Mouse (Mus musculus): ENCODE results near the gene Pde12.
"Not testable (repeated sequence)": the region's sequence is repeated elsewhere in the genome, so short reads cannot be mapped to it uniquely, and the experiment has no call there.

The Pde12 gene

DNA sequence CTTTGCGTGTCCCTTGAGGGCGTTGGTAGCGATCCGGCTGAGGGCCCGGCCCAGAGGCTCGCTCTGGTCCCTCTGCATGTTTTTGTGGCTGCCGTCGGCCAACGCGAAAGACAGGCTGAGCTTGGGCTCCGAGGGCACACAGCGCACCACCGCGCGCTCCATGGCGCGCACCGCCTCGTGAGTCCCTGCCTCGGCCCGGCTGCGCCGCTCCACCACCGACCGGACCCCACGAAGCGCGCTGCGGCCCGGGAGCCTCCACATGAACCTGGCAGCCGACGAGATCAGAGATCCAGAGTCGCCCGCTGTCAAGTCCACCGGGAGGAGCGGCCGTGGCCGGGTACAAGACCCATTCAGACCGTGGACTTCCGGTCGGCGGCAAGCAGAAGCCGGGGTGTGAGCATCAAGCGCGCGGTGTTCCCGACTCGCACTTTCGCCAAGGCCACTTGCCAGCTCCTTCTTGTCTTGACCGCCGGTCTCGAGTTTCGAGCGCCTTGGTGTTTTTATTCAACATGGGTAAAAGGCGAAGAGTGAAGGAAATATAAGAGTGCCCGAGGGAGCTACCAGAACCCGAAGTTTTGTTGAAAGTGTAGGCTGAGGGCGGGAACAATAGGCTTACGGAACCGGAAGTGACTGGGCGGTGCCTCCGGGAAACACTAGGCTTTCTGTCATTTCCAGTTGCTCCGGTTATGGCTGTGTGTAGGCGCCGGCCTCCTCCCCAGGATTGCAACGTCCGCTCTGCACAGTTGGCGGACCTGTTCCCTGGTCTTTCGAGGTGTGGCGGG lies at the start of gene Pde12:
Gene Pde12, minus strand, starts transcription at position 592 of the 782 bp plus-strand sequence.
- in situ Hi-C loops (cut with MboI, MseI): no loop called here

DNA sequence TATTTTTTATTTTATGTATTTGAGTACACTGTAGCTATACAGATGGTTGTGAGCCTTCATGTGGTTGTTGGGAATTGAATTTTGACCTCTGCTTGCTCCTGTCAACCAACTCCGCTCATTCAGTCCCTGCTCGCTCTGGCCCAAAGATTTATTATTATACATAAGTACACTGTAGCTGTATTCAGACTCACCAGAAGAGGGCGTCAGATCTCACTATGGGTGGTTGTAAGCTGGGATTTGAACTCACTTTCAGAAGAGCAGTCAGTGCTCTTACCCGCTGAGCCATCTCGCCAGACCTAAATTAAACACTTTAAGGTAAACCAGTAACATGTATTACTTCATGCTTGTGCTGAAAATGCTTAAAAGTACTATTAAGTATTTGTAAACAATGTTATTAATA lies 35.6 kb upstream of the Pde12 start:
- in situ Hi-C loops (cut with MboI, MseI): not testable (repeated sequence)

DNA sequence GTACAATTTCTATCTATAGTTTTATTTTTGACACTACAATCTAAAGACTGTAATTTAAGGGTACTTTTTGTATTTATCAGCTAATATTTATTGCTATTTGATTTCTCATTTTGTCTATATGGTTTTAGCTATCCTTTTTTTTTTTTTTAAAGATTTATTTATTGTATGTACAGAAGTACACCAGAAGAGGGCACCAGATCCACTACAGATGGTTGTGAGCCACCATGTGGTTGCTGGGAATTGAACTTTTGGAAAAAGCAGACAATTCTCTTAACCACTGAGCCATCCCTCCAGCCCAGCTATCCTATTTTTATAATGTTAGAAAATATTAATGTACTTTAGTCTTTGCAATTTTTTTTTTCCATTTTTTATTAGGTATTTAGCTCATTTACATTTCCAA lies 28.2 kb upstream of the Pde12 start:
- in situ Hi-C loops (cut with MboI, MseI): no loop called here

DNA sequence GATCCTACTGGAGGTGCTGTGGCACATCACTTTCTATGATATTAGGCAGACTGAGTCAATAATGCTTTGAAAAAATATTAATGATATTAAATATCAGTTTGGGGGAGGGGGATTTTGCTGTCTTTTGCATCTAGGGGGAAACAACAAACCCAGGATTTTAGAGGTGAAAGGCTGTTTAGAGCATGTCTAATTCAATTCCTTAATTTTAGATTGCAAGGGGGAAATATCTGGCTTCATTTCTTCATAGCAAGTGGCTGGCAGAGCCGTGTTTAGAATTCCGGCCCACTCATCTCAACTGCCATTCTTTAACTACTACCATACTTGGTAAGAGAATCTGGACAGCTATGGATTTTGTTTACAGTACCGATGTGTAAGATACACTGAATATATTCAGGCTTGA lies 23.3 kb upstream of the Pde12 start, which contains the start of gene Dnah12:
Gene Dnah12, plus strand, starts transcription at position 301 of the 400 bp plus-strand sequence.
- in situ Hi-C loops (cut with MboI, MseI): no loop called here

DNA sequence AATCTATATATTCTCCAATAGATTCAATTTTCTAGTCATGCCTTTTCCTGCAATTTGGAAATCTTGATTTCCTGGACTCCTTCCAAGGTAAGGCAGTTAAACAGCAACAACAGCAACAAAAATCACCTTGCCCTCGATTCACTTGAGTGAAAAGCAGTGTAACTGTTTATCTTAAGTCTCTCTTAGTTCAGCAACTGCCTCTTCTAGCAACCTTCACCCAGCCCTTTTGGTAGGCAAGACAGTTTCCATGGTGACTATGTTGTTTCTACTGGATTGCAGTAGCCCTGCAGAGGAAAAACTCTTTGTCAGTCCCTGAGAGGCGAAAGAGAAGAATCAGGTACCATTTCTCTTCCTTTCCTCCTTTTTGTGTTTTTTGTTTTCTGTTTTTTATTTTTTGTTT lies 21.7 kb upstream of the Pde12 start:
- in situ Hi-C loops (cut with MboI, MseI): no loop called here

DNA sequence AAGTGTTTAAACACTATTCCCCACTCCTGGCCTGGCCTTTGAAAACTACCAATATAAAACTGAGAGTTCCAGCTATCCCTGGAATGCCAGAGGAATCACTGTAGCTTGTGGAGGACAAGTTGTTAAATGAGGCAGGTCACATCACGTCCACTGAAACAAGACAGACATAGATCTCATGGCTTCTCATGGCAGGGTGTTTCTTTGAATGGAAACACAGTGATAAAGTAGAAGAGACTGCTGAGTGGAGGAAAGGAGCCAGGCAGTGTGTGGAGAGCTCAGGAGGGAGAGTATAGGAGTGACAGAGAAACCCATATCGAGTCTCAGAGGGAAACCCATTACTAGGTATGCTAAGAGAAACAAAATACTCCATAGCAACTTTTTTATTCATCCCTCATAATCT lies 21.0 kb upstream of the Pde12 start:
- in situ Hi-C loops (cut with MboI, MseI): no loop called here

DNA sequence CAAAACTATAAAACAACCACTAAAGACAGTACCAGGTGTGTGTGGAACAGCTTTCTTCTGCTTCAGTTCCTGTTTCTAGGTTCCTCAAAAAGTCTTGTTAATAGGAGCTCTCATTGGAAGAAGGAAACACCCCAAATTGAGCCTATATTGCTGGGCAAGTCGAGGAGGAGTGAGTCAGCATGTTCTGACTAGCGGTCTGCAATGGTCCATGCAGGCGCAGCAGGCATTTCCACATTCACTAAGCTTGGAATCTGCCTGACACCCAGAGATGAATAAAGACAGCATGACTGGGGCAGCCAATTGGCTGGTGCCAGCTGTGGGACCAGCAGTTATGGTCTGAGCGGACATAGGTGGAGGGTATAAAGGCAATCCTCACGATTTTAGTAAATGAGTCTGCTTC lies 6.1 kb upstream of the Pde12 start:
- in situ Hi-C loops (cut with MboI, MseI): loop anchor here (5.0 kb wide), 1 partner anchor 52 kb away; no protein-coding TSS in a partner anchor

DNA sequence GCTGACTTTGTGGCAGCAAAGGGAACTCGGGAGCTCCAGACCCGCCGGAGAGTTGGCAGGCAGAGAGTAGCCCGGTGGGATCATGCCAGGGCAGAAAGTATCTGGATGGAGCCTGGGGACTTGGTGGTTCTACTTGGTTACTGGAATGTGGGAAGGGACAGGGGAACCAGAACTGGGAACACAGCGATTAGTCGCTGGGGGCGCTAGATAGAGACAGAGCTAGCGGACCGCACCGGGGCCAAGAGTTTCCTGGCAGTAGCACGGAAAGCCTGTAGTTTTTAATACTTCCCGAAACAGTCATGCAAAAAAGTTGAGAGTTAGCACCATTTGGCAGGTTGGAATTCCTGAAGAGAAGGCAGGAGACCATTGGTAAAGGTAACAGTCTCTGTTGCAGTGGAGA lies 5.7 kb upstream of the Pde12 start:
- in situ Hi-C loops (cut with MboI, MseI): loop anchor here (5.0 kb wide), 1 partner anchor 52 kb away; no protein-coding TSS in a partner anchor

DNA sequence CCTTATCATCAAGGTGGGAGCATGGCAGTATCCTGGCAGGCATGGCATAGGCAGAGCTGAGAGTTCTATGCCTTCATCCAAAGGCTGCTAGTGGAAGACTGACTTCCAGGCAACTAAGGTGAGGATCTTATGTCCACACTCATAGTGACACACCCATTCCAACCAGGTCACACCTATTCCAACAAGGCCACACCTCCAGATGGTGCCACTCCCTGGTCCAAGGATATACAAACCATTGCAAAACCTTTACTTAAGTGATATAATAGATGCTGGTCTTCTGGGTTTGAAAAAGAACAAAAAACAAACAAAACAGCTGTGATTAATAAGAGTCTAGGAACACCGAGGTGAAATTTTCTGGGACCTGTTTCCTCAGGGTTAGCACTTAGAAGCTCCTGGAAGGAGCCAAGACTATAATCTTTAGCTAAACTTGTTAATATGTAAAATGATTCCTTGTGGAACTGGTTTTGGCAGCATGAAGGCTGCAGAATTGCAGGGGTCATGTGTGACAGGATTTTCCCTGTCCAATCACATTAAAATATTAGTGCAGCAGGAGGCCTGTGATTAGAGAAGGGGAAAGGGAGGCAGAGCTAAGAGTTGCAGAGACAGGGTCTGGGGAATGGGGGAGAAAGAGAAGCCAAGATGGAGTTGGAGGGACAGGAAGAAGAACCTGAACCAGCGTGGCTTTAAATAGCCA lies 4.9 kb upstream of the Pde12 start:
- in situ Hi-C loops (cut with MboI, MseI): loop anchor here (5.0 kb wide), 1 partner anchor 53 kb away; no protein-coding TSS in a partner anchor

DNA sequence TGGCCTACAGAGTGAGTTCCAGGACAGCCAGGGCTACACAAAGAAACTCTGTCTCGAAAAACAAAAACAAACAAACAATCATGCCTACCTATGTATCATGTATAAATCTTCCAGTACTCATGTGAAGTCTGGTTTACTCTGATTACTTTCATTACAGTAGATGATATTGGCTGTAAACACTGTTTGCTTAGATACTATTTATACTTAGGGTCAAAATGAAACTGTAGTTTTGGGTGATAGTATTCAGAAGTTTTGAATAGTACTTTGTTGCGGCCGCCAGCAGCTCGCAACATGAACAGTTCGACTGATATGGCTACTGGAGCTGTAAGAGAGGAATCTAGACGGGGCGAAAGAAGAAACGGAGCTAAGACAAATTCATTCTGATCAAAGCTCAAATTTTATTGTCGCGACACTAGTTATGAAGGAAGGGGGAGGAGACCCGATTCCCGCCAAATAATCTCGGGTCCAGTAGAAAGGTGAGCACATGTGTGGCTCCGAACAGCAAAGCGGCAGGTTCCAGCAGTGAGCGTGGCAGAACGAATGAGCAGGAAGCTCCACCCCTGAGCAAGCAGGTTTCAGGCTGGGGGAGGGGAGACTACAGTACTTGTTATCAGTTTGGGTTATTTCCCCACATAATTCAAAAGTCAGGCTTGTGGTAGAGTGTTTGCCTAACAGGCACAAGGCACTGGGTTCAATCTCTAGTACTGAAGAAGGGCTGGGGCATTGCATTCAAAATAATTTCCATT lies 2.4 kb upstream of the Pde12 start:
- in situ Hi-C loops (cut with MboI, MseI): not testable (repeated sequence)

DNA sequence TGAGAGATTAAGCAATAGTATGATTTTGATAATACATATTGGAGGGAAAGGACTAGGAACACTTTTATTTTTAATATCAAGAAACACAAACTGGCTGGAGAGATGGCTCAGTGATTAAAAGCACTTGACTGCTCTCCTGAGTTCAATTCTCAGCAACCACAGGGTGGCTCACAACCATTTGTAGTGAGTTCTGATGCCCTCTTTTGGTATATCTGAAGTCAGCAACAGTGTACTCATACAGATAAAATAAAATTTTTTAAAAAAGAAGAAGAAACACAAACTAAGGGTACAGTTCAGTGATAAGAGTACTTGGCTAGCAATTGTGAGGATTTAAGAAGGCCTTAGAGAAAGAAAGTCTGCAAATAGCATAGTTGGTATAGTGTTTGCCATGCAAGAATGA lies 1.3 kb upstream of the Pde12 start:
- in situ Hi-C loops (cut with MboI, MseI): no loop called here

DNA sequence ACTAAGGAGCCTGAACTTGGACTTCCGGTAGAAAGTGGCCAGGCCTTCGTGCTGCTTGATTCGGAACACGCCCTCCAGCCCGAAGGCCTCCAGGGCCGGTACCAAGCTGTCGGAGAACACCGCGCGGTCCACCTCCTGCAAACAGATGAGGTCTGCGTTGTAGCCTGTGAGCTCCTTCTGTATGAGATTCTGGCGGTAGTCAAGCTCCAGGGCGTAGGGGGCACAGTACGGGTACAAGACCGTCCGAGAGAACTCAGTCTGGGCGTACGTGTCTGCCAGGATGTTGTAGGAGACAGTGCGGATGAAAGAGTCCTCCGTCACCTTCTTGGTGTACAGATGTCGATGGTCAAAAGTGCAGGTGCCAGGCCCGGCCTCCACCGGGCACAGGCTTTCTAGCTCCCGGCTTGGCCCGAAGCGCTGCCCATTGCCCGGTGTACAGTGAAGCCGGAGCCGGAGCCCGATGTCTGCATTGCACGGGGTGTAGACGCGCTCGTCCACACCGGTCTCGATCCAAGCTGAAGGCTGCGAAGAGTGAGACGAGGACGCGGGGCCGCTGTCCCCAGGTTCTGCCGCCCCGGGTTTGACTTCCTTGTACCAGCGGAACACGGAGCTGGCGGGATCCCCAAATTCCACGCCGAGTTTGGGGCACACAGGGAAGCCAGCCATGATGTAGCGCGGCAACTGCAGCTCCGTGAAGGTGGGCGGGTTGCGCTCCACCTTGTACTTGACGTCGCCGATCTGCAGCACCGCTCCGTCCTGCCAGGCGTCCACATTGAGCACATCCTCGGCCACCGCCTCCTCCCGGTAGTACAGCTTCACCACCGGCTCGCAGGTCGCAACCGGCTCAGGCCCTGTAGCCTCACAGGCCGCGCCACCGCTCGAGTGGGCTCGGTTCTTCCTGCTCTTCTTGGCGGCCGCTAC lies 1.1 kb downstream of the Pde12 start:
- in situ Hi-C loops (cut with MboI, MseI): no loop called here

DNA sequence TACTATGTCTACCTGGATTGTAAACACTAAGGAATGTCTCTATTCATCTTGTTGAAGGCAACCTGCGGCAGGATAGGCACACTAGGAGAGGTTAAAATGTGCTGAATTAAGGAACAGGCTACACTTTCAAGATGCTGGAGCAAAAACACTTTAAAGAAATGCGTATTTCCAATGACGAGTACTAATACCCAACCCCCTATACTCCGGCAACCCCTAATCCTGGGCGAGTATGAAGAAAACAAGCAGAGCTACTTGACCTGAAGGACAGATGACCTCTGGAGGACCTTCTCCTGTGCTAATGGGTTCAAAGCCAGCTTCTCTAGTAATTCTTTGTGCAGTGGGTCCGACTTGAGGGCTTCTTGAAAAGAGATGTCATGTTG lies 1.7 kb downstream of the Pde12 start:
- in situ Hi-C loops (cut with MboI, MseI): no loop called here

DNA sequence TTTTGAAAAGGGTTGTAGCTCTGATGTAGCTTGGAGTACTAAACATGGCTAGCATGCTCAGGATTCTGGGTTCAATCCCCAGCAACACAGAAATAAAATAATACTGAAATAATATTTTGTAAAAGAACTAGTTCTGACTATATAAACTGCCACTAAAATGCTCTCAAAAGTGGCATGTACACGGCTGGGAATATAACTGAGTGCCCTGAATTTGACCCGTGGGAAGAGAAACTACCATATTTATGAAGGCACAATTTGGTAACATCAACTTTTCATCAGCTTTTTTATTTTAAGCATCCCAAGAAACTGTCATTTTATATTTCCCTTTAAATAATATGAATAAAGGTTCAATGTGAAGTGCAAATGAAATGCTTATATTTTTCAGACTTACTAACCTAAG lies 5.8 kb downstream of the Pde12 start:
- in situ Hi-C loops (cut with MboI, MseI): no loop called here

DNA sequence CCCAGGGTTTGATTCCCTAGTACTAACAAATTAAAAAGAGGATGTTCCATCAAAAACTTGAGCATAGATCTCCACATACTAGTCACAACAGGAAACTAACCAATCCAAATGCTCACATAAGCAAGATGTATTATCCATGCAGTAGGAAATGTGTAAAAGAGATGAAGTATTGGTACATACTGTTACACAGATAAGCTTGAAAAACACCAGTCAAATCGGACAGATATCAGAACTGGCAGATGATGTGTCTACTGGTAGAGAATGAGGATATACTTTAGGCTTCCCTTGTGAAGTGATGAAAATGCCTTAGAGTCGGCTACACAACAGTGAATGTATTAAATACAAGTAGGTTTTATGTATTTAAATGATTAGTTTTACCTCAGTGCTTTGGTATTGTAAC lies 7.2 kb downstream of the Pde12 start:
- in situ Hi-C loops (cut with MboI, MseI): no loop called here

DNA sequence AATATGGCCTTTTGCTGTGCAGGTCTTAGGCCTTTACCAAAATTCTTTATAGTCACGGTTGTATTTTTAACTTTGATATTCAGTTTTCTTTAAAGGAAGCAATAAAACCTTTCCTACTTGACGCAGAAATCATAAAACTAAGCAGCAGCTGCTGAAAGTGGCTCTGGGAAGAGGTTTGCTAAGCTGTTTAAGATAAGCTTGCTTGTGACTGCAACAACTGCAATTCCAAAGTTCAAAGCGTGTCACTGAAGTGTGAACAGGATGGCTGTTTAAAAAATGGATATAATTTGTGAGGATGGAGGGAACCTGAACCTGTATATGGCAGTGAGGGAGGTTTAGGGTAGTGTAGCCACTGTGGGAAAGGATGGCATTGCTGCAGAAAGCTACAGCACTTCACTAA lies 7.7 kb downstream of the Pde12 start:
- in situ Hi-C loops (cut with MboI, MseI): no loop called here

DNA sequence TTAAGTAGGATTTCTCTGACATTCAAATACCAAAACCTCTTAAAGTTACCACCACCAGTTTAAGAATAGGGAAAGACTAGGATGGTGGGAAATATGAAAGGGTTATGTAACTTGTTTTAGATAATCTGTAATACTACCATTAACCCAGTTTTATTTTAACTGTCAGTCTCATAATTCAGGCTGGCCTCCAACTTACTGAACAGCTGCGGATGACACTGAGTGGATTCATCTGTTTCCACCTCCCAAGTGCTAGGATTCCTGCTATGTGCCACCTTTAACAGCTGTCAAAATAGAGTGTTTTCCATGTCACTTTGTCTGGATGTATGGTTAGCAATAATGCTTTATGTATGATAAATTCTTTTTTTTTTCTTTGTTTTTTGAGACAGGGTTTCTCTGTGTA lies 9.4 kb downstream of the Pde12 start:
- in situ Hi-C loops (cut with MboI, MseI): no loop called here

DNA sequence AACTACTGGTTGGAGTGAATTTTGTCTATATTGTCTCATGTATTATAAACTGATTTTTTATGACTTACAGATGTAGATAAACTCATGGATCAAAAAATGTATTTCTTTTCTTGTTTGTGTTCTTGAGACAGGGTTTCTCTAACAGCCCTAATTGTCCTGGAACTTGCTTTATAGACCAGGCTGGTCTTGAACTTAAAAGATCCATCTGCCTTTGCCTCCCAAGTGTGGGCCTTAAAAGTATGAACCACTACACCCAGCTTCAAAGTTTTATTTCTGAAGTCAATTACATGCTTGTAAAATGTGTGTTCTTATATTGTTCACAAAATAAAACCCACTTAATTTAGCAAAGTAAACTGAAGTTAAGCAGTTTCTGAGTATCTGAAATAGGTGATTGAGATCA lies 11.5 kb downstream of the Pde12 start:
- in situ Hi-C loops (cut with MboI, MseI): loop anchor here (10.0 kb wide), 1 partner anchor 1383 kb away; no protein-coding TSS in a partner anchor

DNA sequence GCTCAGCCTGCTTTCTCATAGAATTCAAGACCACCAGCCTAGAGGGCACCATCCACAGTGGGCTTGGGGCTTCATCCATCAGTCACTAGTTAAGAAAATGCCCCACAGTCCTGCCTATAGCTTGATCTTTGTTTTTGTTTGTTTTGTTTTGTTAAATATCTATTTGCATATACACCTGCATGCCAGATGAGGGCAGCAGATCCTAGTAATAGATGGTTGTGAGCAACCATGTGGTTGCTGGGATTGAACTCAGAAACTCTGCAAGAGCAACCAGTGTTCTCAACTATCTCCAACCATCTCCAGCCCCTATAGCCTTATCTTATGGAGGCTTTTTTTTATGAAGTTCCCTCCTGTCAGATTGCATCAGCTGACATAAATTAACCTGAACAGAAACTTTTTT lies 17.8 kb downstream of the Pde12 start:
- in situ Hi-C loops (cut with MboI, MseI): loop anchor here (10.0 kb wide), 1 partner anchor 1377 kb away; no protein-coding TSS in a partner anchor

DNA sequence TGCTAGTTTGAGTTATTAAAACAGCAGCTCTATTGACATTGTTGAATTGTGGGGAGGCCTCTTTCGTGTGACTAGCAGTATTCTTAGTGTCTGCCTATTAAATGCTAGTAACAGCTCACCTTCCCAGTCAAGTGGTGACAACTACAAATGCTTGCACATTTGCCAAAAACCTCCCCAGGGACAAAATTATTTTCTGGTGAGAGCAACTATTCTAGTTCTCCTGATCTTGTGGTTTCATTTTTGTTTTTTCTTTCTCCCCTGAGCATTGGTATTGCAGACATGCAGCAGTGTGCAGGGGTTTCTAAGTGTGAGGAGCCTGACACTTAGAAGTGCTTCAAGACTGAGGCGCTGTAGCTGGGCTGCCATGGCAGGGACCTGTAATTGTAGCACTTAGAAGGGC lies 21.9 kb downstream of the Pde12 start:
- in situ Hi-C loops (cut with MboI, MseI): no loop called here

DNA sequence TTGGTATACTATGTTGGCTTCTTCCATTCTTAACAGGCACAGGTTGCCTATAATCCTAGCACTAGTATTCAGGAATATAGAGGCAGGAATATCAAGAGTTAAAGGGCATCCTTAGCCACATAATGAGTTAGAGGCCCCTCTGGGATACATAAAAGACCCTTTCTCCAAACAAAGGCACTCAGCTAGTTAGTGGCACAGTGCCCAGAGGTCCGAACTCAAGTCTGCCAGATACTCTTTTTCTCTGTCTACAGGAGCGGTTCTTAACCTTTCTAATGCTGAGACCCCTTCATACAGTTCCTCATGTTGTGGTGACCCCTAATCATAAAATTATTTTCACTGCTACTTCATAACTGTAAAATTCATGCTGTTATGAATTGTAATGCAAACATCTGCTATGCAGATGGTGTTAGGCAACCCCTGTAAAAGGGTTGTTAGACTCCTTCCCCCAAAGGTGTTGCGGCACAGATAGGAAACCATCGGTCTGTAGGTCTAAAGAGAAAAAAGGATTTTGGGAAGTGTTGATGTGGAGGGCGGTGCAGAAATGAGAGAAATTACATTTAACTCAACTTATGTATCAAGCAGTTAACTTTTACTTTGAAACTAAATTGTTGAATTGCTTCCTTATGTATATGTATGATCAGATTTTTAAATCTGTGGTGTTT lies 23.6 kb downstream of the Pde12 start:
- in situ Hi-C loops (cut with MboI, MseI): no loop called here

All from regulatory T cell (primary cell).